Mouse (Mus musculus) ES-E14 (cell line): Measurements from ENCODE around the gene Tmod3. TPM values are rescaled to one million over a fixed set of nuclear protein-coding genes. Genes with fewer than 3 reads are reported as not detected.

Experiments used
- DNase-seq: peaks from one replicate; pipeline ENCODE4 v3.0.0-alpha.2; 2013; ENCODE audit warnings: low read depth, low spot score
- H3K27ac ChIP-seq: 2 replicates; pipeline ENCODE4 v1.5.1; 2012; ENCODE audit warnings: low read depth, mild to moderate bottlenecking, low read length, moderate library complexity, mixed read lengths; ENCODE audit not compliant: poor library complexity, insufficient read depth, severe bottlenecking
- H3K36me3 ChIP-seq: 2 replicates; pipeline ENCODE4 v1.6.1; 2012; ENCODE audit warnings: mild to moderate bottlenecking, low read length, moderate library complexity, mixed read lengths; ENCODE audit not compliant: control insufficient read depth, poor library complexity, insufficient read depth, severe bottlenecking
- H3K4me1 ChIP-seq, 2 experiments: fragments of 150-350 bp in 1 of 2; sonication (generic) in 1 of 2; 2 replicates each; pipeline ENCODE4 v1.6.1; 2012; ENCODE audit warnings: low read length in 2 of 2, mild to moderate bottlenecking in 1 of 2, mixed read lengths in 1 of 2; ENCODE audit not compliant: control insufficient read depth in 2 of 2, insufficient read depth in 2 of 2, poor library complexity in 1 of 2
- H3K4me3 ChIP-seq, 2 experiments: fragments of 150-350 bp in 1 of 2; sonication (generic) in 1 of 2; 2 replicates each; pipeline ENCODE4 v1.5.1; 2012; ENCODE audit warnings: low read length in 2 of 2, low read depth in 1 of 2, mild to moderate bottlenecking in 1 of 2, mixed read lengths in 1 of 2; ENCODE audit not compliant: insufficient read depth in 1 of 2, poor library complexity in 1 of 2, severe bottlenecking in 1 of 2
- H3K9ac ChIP-seq: 2 replicates; pipeline ENCODE4 v1.6.1; 2012; ENCODE audit warnings: low read depth, mild to moderate bottlenecking, low read length, mixed read lengths; ENCODE audit not compliant: poor library complexity, insufficient read depth, severe bottlenecking
- H3K9me3 ChIP-seq: fragments of 150-350 bp; sonication (generic); 2 replicates; pipeline ENCODE4 v1.6.1; 2012; ENCODE audit warnings: low read depth, mild to moderate bottlenecking, low read length; ENCODE audit not compliant: control insufficient read depth, insufficient read depth
- CHD2 ChIP-seq: IDR thresholded peaks from 2 replicates; pipeline ENCODE4 v1.6.1; 2014; ENCODE audit warnings: mild to moderate bottlenecking, low read depth, low read length, inconsistent platforms
- HCFC1 ChIP-seq: IDR thresholded peaks from 2 replicates; pipeline ENCODE4 v1.6.1; 2012; ENCODE audit warnings: low read length, inconsistent platforms, borderline replicate concordance; ENCODE audit not compliant: insufficient read depth
- MAFK ChIP-seq: IDR thresholded peaks from 2 replicates; pipeline ENCODE4 v1.6.1; 2014; ENCODE audit warnings: mild to moderate bottlenecking, low read depth, low read length, inconsistent platforms; ENCODE audit not compliant: insufficient read depth
- ZC3H11A ChIP-seq: IDR thresholded peaks from 2 replicates; pipeline ENCODE4 v1.6.1; 2012; ENCODE audit warnings: low read depth, mild to moderate bottlenecking, inconsistent platforms, low read length, borderline replicate concordance
- ZNF384 ChIP-seq: IDR thresholded peaks from 2 replicates; pipeline ENCODE4 v1.6.1; 2012; ENCODE audit warnings: low read depth, low read length, inconsistent platforms
- in situ Hi-C, 2 experiments: fragments of 600-800 bp; cut with MboI; formaldehyde crosslinking; loops; one replicate each; pipeline ENCODE4 v1.15.1; 2025; ENCODE audit warnings: low sequenced_read_pairs in 2 of 2, inconsistent platforms in 1 of 2; ENCODE audit not compliant: unreplicated experiment in 2 of 2
- total RNA-seq: library from RNA; depleted of rRNA; stranded (reverse); fragments of 300-350 nt; gene quantifications from 2 replicates; pipeline ENCODE4 v1.2.3, GENCODE M21; 2012

The Tmod3 gene
- total RNA-seq, 1 experiment: 36.4 TPM

GRCm38 (mm10) chr9:75560353-75560752, 896 bp upstream of the Tmod3 start:
- Histone ChIP-seq H3K36me3 (no peaks in the 10 kb centered on the region), H3K27ac (no peak overlapping the region), H3K4me1 (peaks cover 2 to 6% of the 10 kb centered on the region in 2 experiments), H3K9ac (no peak overlapping the region), H3K9me3 (no peaks in the 10 kb centered on the region), H3K4me3 (no peak overlapping the region)
- TF ChIP-seq HCFC1 (no peak), ZC3H11A (no peak), MAFK (no peak), CHD2 (no peak), ZNF384 (no peak)
- no peak for DNase-seq
- in situ Hi-C loops: no loop called here

GRCm38 (mm10) chr9:75558812-75559511, 495 bp downstream of the Tmod3 start:
- DNase-seq: peak; percentile 27
- Histone ChIP-seq H3K4me3 (peak overlapping the region; percentile 75 to 85), H3K27ac (peak overlapping the region; percentile 25; the same call in 1 of the 2 replicates), H3K4me1 (no peaks in the 10 kb centered on the region; a peak in 1 of 4 replicates), H3K9me3 (no peaks in the 10 kb centered on the region), H3K9ac (peak overlapping the region; percentile 86), H3K36me3 (no peaks in the 10 kb centered on the region)
- in situ Hi-C loops: no loop called here
- TF ChIP-seq ZC3H11A (no peak), MAFK (no peak)

GRCm38 (mm10) chr9:75558360-75558759, 1.1 kb downstream of the Tmod3 start:
- peak overlapping the region; percentile 86; the same call in 1 of the 2 replicates for H3K9ac ChIP-seq
- no peak for DNase-seq
- H3K4me1 ChIP-seq: peaks cover 0 to 4% of the 10 kb centered on the region in 2 experiments; a peak in 2 of 4 replicates
- H3K9me3 ChIP-seq: no peaks in the 10 kb centered on the region
- H3K36me3 ChIP-seq: no peaks in the 10 kb centered on the region
- peak overlapping the region; percentile 75 to 85 for H3K4me3 ChIP-seq
- TF ChIP-seq HCFC1: no peak
- no peak for TF ChIP-seq CHD2
- no peak for TF ChIP-seq ZNF384
- TF ChIP-seq ZC3H11A: no peak
- no peak for TF ChIP-seq MAFK
- H3K27ac ChIP-seq: no peak overlapping the region
- in situ Hi-C loops: no loop called here

GRCm38 (mm10) chr9:75553719-75554118, 5.7 kb downstream of the Tmod3 start:
- no peaks in the 10 kb centered on the region for H3K36me3 ChIP-seq
- H3K9me3 ChIP-seq: no peaks in the 10 kb centered on the region
- H3K27ac ChIP-seq: no peak overlapping the region
- no peak for TF ChIP-seq CHD2
- no peak for TF ChIP-seq MAFK
- no peak for TF ChIP-seq HCFC1
- TF ChIP-seq ZNF384: no peak
- no peak for TF ChIP-seq ZC3H11A
- in situ Hi-C loops: no loop called here
- H3K4me1 ChIP-seq: peaks cover 2 to 10% of the 10 kb centered on the region in 2 experiments; a peak in 2 of 4 replicates
- H3K4me3 ChIP-seq: no peak overlapping the region
- no peak overlapping the region for H3K9ac ChIP-seq
- DNase-seq: no peak
